Mouse (Mus musculus) heart, adult 2 months (tissue): ENCODE results near the gene Smim5.

ENCODE experiments used
- CTCF ChIP-seq: fragments of 200-600 bp; IDR thresholded peaks from 2 replicates; pipeline ENCODE4 v1.8.1; 2022; ENCODE audit warnings: antibody characterized with exemption, mild to moderate bottlenecking, moderate library complexity
- EP300 ChIP-seq: fragments of 200-500 bp; IDR thresholded peaks from 2 replicates; pipeline ENCODE4 v1.6.1; 2011; ENCODE audit warnings: low read depth, low read length, control low read depth; ENCODE audit not compliant: insufficient read depth
- POLR2A ChIP-seq: fragments of 200-500 bp; IDR thresholded peaks from 2 replicates; pipeline ENCODE4 v1.6.1; 2011; ENCODE audit warnings: mild to moderate bottlenecking, low read depth, low read length, control low read depth; ENCODE audit not compliant: insufficient read depth

DNA sequence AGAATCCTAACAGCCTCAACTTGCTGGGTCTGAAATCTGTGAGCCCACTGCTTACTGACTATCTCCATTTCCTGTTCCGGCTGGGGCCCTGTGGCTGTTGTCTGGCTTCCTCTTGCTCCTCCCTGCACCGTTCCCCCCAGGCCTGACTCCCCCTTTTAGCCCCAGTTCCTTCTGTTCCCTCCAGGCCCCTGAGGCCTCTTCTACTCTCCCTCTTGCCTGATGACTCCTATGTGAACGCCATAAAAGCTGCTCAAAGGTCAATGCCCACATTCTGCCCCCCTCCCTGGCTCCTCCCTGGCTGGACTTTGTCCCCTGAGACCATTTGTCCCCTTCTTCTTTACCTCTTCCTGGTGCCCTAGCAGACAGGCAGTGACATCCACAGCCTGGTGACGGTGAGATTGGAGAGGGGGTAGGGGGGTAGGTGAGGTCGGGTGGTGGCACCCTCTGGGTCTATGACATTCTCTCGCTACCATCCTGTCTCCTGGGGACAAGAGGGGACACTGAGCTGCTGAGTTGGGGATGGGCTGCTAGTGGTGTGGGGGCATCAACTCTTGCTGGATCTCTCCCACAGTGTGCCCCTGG lies 22.5 kb upstream of the Smim5 start:
- TF ChIP-seq CTCF (no peak), EP300 (no peak), POLR2A (no peak)
